Mouse (Mus musculus) ovary, postnatal 14 days (tissue): Measurements from ENCODE around the gene Hspa1a.
"Not testable (repeated sequence)": the region's sequence is repeated elsewhere in the genome, so short reads cannot be mapped to it uniquely, and the experiment has no call there.

Experiments
- DNase-seq: peaks from one replicate; pipeline ENCODE4 v3.0.0; 2022; ENCODE audit warnings: low spot score

Gene Hspa1a

GRCm38 (mm10) chr17:34972069-34972749 lies at the start of gene Hspa1a, which contains the start of gene Hspa1l:
TSS of gene Hspa1a (minus strand) at chr17:34972156.
TSS of gene Hspa1l (plus strand) at chr17:34972703.
- peak; percentile 61 for DNase-seq

- DNase-seq, result peak; percentile 93
Measured at GRCm38 (mm10) chr17:35021163-35021808, 49.3 kb upstream of the Hspa1a start.

- no peak for DNase-seq
Measured at GRCm38 (mm10) chr17:35020551-35020950, 48.6 kb upstream of the Hspa1a start.

GRCm38 (mm10) chr17:35019894-35020293 lies 47.9 kb upstream of the Hspa1a start:
- DNase-seq, result no peak

GRCm38 (mm10) chr17:35018171-35018570 lies 46.2 kb upstream of the Hspa1a start:
- DNase-seq, result no peak

- no peak for DNase-seq
Measured at GRCm38 (mm10) chr17:35017706-35018030, 45.7 kb upstream of the Hspa1a start.

GRCm38 (mm10) chr17:35016791-35017705 lies 45.1 kb upstream of the Hspa1a start:
- DNase-seq, result no peak

- no peak for DNase-seq
Measured at GRCm38 (mm10) chr17:35016376-35016775, 44.4 kb upstream of the Hspa1a start, which contains the start of gene Vwa7. TSS of gene Vwa7 (plus strand) at chr17:35016579.

- no peak for DNase-seq
Measured at GRCm38 (mm10) chr17:35015296-35015695, 43.3 kb upstream of the Hspa1a start.

GRCm38 (mm10) chr17:35013221-35013620 lies 41.3 kb upstream of the Hspa1a start:
- DNase-seq, result no peak

- DNase-seq, result no peak
Measured at GRCm38 (mm10) chr17:35012430-35012829, 40.5 kb upstream of the Hspa1a start.

- DNase-seq, result no peak
Measured at GRCm38 (mm10) chr17:35011440-35011839, 39.5 kb upstream of the Hspa1a start.

GRCm38 (mm10) chr17:35009586-35009985 lies 37.6 kb upstream of the Hspa1a start:
- no peak for DNase-seq

GRCm38 (mm10) chr17:35007387-35007991 lies 35.5 kb upstream of the Hspa1a start:
- no peak for DNase-seq

- DNase-seq, result not testable (repeated sequence)
Measured at GRCm38 (mm10) chr17:35005902-35006301, 33.9 kb upstream of the Hspa1a start.

GRCm38 (mm10) chr17:35005158-35005557 lies 33.2 kb upstream of the Hspa1a start:
- no peak for DNase-seq

GRCm38 (mm10) chr17:35004075-35004717 lies 32.2 kb upstream of the Hspa1a start:
- no peak for DNase-seq

GRCm38 (mm10) chr17:35003022-35003838 lies 31.3 kb upstream of the Hspa1a start:
- DNase-seq, result no peak

- no peak for DNase-seq
Measured at GRCm38 (mm10) chr17:35002153-35002865, 30.4 kb upstream of the Hspa1a start.
